Mouse (Mus musculus): ENCODE results near the gene Tmtc1.

DNA sequence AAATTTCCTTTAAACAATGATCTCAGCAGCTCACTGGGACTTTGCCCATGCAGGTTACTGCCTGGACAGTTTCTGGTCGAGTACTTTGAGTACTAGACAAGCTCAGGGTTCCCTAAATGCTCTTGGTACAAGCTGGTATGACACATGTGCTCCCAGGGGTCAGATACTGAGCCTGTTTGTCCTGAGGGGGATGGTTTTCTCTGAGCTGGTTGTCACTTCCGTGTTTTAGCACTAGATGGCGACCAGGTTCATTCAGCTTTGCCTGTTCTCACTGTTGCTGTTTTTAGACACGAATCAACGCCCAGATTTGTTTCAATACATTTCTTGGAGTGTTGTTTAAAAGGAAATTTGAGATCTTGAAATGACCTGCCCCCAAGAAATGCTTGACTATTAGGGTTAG lies 229.4 kb downstream of the Tmtc1 start:
- TF ChIP-seq HCFC1 (IDR thresholded peaks at IDR 0.05; ENCODE audit: borderline replicate concordance, insufficient read depth, low read length) (no peak), ZC3H11A (IDR thresholded peaks at IDR 0.05; ENCODE audit: borderline replicate concordance, low read depth, low read length) (peak; percentile 23; the same call in 1 of the 2 replicates), ZNF384 (IDR thresholded peaks at IDR 0.05; ENCODE audit: low read depth, low read length) (no peak)

Data from ES-E14 (cell line).